Mouse (Mus musculus): ENCODE data around the gene Cd3d.

DNA sequence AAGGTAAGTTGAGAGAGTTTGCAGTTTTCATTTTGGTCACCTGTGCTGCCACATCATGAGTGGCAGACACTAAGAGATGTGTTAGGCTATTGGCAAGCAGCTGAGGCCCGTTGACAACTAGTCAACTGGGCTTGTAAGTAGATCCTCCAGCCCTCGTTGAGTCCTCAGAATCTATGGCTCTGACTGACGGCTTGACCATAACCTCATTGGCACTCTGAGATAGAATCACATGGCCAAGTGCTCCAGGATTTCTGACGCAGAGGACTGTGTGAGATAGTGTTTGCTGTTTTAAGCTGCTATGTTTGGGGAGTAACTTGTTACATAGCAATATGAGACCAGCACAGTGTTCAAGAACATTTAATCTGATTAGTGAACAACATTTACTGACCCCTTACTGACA lies 39.8 kb upstream of the Cd3d start:
- TF ChIP-seq CTCF (IDR thresholded peaks at IDR 0.05; ENCODE audit: low read depth) = no peak
- TF ChIP-seq EP300 (IDR thresholded peaks at IDR 0.05; ENCODE audit: low read depth) = no peak
